Mouse (Mus musculus): ENCODE data around the gene Pim3.

Gene Pim3

DNA sequence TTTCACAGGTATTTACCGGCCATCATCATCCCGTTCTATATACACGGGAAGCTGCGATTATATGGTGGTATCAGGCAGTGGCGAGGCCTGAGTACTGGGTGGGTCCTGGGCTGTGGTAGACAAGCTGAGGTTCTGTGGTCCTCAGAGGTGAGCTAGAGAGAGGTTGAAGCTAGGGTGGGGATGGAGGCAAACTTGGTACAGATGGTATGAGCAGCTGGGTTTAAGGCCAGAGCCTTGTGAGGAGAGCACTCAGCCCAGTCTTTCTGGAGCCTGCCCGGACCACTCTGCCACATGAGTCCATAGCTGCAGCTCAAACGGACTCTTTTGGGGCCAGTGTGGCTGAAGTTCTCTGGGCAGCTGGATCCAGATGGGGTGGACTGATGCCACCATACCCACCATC is 4.6 kb upstream of the Pim3 start:
- in situ Hi-C loops (cut with MboI, MseI): no loop called here

DNA sequence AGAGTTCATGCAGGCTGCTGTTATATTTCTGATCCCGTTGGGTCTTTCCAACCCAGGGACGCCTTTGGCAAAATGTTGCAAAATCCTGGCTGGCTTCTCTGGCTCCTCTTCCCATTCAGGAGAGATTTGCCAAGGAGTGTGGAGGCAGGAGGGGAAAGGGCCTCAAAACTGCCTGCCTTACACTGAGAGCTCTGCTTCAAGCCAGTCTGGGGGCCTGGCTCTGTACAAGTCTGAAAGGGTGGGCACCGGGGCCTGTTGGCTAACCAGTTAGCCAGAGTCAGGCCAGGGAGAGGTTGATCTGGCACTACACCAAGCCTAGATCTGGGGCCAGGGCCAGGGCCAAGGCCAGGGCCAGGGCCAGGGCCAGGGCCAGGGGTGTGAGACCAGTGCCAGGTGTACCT is 3.8 kb upstream of the Pim3 start:
- in situ Hi-C loops (cut with MboI, MseI): no loop called here

DNA sequence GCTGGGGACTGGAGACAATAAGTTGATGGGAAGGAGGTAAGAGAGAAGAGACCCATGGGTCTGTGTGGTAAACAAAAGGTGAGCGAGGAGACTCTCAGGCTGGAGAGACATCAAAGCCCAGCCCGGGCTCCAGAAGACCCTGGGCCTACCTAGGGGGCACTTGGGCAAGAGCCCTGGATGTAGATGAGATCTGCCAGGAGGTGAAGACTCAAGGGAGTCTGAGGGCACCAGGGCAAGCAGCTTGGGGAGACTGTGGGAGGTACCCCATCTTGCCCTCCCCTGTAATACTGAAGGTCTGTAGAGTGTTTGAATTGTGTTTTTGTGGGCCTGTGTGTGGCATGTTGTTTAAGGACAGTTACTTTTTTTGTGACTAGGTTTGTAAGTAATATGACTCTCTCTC is 3.3 kb upstream of the Pim3 start:
- in situ Hi-C loops (cut with MboI, MseI): no loop called here

DNA sequence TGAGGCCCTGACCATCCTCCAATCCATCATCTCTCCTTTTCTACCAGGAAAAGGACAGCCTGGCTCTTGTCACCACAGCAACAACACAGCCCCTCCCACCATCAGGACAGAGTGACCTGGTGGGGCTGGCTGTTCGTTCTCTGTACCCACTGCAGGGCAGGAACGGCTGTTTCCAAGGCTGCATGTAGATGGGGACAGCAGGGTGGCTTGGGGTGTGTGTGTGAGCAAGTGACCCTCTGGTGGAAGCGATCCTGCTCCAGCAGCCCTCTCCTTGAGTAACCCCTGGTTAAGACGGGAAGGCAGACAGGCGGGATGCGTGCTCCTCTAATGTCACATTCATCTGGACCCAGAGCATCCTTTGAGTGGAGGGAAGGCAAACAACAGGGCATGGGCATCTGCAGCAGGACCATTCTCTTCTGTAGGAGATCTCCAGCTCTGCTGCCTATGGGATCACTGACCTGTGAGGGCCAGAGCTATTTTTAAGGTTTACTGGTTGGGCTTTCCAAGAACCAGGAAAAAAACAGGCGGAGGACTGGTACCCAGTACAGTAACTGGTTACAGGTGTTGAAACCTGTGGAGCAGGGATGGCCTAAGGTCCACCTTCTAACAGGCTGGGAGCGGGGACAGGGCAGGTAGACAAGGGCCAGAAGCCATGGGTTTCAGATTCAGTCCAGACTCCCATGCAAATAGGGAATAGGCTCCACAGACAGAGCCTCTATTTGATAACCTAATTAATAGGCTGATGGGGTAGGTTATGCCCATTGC is 2.6 kb upstream of the Pim3 start:
- in situ Hi-C loops (cut with MboI, MseI): no loop called here

DNA sequence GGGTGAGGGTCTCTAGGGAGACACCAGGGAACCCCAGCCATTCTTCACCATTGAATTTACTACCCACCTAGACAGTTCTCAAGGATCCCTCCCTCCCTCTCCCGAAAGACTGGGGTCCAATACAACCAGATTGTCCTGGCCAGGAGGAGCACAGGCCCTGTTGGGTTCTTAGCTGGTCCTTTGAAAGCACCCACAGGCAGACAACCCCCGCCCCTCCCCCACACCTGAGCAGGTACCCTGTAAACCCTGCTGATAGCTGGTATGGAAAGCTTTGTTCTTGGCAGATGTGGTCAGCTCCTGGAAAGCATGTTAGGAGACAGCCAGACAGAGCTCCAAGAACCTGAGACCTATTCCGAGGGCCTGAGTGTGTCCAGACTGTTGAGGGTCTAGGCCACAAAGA is 1.2 kb upstream of the Pim3 start:
- in situ Hi-C loops (cut with MboI, MseI): loop anchor here (10.0 kb wide), 1 partner anchor 494 kb away; the partner anchor contains the start of genes Lmf2 and Ncaph2

DNA sequence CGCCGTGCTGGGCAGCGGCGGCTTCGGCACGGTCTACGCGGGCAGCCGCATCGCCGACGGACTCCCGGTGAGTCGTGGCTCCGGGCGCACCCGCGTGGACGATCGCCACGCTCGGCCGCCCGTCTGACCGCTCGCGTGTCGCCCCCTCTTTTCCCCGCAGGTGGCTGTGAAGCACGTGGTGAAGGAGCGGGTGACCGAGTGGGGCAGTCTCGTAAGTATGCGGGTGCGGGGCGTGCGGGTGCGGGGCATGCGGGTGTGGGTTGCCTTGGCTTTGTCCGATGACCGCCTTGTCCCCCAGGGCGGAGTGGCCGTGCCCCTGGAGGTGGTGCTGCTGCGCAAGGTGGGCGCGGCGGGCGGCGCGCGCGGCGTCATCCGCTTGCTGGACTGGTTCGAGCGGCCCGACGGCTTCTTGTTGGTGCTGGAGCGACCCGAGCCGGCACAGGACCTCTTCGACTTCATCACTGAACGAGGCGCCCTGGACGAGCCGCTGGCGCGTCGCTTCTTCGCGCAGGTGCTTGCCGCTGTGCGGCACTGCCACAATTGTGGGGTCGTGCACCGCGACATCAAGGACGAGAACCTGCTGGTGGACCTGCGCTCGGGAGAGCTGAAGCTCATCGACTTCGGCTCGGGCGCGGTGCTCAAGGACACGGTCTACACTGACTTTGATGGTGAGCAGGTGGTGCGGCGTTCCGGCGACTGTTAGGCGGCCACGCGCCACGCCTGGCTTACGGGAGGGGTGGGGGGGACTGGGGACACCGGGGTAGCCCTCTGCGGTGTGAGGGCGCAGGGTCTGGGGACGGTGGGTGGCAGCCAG is 1.1 kb downstream of the Pim3 start:
- in situ Hi-C loops (cut with MboI, MseI): loop anchor here (10.0 kb wide), 1 partner anchor 492 kb away; the partner anchor contains the start of genes Lmf2 and Ncaph2

DNA sequence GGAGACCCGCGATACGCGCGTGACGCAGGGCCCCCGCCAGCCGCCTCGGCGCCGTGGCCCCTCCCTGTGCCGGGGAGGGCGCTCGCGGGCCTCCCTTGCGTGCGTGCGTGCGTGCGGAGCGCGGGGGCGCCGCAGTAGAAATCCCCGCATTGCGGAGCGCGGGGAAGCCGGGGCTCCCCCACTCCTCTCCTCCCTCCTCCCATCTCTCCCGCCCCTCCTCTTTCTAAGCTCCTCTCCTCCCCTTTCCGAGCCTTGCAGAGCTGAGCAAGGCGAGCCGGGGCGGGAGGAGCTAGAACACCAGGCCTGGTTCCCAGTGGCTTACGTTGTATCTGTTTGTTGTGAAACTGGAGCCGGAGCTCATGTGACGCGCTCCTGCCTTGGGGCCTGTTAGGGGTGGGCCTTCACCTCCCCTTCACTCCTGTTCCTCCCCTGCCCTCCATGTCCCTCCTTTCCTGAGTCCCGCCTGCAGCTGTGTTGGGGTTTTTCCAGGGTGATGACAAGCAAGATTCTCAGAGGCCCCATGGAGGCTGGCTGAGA is 1.8 kb downstream of the Pim3 start:
- in situ Hi-C loops (cut with MboI, MseI): loop anchor here (10.0 kb wide), 1 partner anchor 491 kb away; the partner anchor contains the start of genes Lmf2 and Ncaph2

DNA sequence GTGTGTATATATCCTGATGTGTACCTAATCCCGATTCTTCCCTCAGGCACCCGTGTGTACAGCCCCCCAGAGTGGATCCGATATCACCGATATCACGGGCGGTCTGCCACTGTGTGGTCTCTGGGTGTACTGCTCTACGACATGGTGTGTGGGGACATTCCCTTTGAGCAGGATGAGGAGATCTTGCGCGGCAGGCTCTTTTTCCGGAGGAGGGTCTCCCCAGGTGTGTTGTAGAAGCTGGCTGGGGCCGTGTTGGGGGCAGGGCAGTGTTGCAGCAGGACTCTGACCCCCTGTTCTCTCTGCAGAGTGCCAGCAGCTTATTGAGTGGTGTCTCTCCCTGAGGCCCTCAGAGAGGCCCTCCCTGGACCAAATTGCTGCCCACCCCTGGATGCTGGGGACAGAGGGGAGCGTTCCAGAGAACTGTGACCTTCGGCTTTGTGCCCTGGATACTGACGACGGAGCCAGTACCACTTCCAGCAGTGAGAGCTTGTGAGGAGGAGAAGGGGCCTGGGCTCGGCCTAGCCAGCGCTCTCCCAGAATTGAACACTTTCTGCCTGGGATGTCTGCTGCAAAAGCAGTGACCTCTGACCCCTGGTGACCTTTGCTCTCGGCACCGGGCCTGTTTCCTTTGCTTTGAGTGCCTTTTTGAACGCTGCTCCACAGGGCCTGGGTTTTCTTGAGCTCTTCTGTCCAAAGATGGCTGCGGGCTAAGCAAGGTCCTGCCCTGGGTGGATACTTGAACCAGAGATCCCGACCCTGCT is 2.5 kb downstream of the Pim3 start:
- in situ Hi-C loops (cut with MboI, MseI): loop anchor here (10.0 kb wide), 1 partner anchor 490 kb away; the partner anchor contains the start of genes Lmf2 and Ncaph2

DNA sequence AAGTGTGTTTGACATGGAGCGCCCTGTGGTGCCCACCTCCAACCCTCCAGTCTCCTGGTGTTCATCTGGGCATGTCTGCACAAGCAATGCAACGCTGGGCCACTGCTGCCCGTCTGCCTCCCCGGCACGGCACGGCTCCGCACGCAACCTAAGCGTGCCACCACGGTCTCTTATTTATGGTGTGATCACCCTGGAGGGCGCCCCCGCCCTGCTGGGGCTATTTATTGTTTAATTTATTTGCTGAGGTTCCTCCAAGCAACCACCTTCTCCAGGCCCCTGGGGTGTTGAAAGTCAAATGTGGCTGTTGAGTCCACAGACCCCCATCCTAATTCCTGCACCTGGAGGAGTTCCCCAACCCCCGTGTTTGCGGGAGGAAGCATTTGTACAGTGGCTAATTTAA is 3.1 kb downstream of the Pim3 start:
- in situ Hi-C loops (cut with MboI, MseI): loop anchor here (10.0 kb wide), 1 partner anchor 490 kb away; the partner anchor contains the start of genes Lmf2 and Ncaph2

DNA sequence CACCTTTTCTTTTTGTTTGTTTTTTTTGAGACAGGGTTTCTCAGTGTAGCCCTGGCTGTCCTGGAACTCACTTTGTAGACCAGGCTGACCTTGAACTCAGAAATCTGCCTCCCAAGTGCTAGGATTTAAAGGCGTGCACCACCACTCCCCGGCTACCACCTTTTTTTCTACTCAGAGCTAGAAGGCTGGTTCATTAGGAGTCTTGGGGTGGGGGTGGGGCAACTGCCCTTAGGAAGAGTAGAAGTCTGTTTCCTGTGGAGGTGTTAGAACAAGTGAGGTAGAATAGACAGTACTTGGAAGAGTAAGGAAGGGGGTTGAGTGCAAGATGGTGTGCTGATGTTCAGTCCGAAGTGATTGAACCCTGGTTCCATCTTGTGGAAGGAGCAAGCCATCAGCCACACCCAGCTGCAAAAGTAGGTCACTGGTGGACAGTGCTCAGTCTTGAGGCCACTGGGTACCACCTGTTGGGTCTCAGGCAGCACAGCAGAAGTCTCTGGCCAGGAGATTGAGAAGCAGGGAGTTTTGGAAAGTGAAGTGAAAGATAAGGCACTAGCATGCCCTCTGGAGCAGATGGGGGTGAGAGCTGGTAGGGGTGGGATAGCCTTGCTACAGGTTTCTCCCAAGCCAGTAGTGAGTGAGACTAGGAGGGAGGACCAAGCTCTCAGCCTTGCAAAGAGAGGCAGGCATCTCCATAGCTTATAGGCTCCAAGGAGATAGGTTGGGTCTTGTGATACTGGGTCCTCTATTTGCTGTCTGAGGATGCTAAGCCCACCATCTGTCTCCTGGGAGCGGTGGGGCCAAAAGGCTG is 4.1 kb downstream of the Pim3 start:
- in situ Hi-C loops (cut with MboI, MseI): loop anchor here (10.0 kb wide), 1 partner anchor 489 kb away; the partner anchor contains the start of genes Lmf2 and Ncaph2

DNA sequence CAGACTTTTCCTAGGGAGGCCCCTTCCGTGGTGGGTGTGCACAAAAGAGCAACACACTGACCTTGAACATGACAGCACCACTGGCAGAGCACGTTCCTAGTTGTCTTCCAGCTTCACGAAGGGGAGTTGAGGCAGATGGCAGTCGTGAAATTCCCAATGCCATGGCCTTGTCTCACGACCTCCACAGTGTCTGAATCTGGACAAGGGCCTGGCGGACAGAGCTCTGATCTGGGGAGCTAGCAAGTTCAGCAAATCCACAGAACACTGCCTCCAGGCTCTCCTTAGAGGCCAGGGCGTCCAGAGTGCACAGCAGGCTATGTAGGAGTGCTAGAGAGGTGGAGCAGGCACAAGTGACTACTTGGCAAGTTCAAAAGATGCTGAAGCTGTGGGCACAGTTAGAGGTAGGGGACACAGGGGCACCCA is 5.0 kb downstream of the Pim3 start:
- in situ Hi-C loops (cut with MboI, MseI): loop anchor here (10.0 kb wide), 1 partner anchor 488 kb away; the partner anchor contains the start of genes Lmf2 and Ncaph2

DNA sequence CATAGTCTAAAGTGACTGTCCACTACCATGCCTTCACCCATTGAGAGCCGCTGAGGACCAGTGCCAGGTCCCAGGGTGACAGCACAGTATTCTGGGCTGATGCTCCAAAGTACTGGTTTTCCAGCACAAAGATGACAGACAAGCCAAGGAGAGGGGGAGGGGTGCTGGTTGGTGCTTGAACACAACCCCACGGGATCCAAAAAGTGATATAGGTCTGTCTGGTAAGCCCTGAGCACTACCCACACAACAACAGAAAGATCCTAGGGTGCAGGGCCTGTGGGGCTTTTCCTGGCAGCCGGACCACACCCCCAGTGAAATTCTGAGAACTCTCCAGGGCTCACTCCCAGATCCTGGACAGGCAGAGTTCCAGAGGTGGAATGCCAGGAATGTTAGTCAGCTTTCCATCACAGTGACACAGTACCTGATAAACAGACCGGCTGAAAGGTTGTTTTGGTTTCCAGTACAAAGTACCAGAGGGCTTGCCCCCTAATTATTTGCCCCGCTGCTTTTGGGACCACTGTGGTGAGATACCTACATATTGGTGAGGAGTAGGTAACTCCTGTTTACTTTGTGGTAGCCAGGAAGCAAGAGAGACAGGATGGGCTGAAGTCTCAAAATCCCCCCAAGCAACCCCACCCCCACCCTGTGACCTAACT is 5.5 kb downstream of the Pim3 start:
- in situ Hi-C loops (cut with MboI, MseI): loop anchor here (10.0 kb wide), 1 partner anchor 487 kb away; the partner anchor contains the start of genes Lmf2 and Ncaph2

DNA sequence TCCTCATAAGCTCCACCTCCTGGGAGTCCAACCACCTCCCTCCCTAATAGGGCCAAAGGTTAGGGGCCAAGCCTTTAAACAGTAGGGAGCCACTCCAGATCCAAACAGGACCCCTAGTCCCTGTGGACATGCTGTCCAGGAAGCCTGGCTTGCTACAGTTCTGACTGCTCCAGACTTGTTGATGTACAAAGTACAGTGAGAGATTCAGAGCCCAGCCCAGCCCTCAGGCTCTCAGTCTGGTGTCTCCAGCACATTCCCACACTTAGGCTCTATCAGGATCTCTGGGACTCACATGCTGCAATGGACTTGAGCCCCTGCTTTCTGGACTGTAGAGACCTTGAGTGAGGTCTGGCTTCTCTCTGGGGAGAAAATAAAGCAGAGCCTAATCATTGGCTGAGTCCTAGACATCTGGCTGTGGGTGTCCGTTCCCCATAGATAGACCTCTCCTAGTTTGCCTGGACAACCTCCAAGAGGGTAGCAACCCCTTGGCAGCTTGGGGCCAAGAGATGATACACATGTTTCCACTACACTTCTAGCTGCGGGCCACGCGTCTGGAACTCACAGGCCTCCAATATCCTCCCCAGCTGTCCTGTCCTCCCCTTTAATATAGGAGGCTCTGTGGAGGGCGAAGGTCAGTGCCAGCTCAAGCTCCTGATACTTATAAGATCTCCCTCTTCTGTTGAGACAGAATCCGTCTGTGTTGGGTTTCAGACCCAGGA is 6.2 kb downstream of the Pim3 start:
- in situ Hi-C loops (cut with MboI, MseI): loop anchor here (10.0 kb wide), 1 partner anchor 487 kb away; the partner anchor contains the start of genes Lmf2 and Ncaph2

DNA sequence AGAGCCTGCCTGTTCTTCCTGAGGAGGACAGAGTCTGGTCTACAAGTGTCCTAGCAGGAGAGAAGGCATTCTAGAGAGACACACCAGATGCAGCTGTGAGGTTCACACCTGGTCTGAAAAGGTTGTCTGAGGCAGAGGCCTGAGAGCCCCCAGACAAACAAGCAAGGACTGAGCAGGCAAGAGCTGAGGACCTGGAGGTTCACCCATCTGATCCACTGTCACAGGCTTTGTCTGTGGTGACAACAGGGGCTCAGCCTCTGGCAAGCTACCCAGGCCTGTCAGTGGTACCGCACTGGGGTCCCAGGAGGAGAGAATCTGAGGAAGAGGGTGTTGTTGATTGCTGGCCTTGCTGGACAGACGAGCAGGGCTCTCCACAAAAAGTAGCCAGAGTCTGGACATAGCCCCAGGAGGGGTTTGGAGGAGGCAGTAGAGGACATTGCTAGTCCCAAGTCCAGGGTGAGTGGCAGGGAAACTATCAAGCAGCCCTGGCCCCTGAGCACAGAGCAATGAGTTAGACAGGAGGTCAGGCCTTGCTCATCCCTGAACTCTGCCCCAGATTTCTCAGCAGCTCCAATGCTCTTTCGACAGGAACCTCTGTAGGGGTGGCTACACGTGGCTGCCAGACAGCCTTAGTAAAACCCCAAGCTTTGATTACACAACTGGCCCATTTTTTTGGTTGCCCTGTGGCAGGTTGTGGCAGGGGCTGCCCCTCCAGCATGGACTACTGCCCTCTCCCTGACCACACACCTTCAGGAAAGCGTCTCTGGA is 8.6 kb downstream of the Pim3 start:
- in situ Hi-C loops (cut with MboI, MseI): no loop called here

DNA sequence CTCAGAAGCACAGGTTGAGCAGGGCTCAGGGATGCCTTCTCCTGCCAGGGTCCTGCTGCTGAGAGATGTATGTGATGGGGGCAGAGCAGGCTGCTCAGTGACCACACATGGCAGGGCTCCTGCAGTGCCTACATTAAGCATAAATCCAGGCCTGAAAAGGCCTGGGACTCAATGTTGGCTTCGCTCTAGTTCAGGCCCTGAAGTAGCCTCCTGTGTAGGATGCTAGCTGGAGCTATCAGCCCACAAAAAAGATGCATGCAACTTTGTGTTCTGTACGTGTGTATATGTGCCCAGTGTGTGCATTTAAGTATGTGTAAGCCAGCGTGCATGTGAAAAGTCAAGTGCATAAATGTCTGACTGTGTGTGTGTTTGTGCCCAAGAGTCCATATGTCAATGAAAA is 12.1 kb downstream of the Pim3 start:
- in situ Hi-C loops (cut with MboI, MseI): no loop called here

DNA sequence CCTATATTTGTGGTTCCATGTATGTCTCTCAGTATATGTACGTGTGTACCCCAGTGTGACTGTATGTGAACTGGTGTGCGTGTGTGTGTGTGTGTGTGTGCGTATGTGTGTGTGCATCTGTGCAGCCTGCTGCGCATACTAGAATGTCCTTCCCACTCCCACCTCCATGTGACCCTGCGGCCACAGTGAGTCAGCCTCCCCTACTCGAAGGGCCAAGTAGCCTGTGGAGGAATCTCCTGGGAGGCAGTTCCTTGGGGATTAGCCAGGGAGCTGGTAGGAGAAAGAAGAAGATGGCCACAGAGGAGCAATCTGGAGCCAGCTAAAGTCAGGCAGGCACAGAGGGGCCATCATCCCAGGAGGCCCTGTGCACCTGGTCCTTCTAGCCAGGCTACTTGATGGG is 12.5 kb downstream of the Pim3 start:
- in situ Hi-C loops (cut with MboI, MseI): no loop called here

DNA sequence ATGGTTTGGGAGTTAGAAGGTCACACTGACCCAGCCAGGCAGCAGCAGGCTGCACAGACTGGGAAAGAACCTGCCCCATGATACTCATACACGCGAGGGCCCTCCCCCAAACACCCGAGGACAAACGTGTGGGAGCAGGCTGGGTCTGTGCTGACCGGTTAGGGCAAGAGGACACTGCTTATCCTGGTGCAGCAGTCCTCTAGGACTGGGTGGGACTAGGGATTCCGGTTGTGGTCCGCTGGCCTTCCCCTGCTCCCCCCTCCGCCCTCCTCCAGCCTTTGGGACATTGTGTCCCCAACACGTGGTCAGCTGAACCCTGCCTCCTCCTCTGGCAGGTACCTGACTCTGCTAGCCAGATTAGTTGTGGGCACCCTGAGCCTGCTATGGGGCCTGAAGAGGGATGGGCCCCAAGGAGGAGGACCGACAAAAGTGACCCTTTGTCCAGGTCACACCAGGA is 13.7 kb downstream of the Pim3 start:
- in situ Hi-C loops (cut with MboI, MseI): loop anchor here (5.0 kb wide), 1 partner anchor 48 kb away; no protein-coding TSS in a partner anchor

Data from T-helper 2 cell (primary cell).